Mouse (Mus musculus) kidney, postnatal 0 days (tissue): Measurements from ENCODE around the gene Cldn5. TPM values are rescaled to one million over a fixed set of nuclear protein-coding genes. Genes with fewer than 3 reads are reported as not detected.
A peak's percentile ranks its signal among the peaks of the same experiment; 100 is the strongest.

Experiments used
- ATAC-seq: fragments of 200-750 bp; cut with Nextera tagmentation; replicated peaks from 2 replicates; pipeline ENCODE4 v1.8.0; 2017; ENCODE audit warnings: low read depth, moderate number of reproducible peaks, moderate TSS enrichment, moderate library complexity; ENCODE audit not compliant: low FRiP score
- DNase-seq: peaks from one replicate; pipeline ENCODE4 v3.0.0-alpha.2; 2016; ENCODE audit warnings: low spot score
- H3K27ac ChIP-seq: fragments of 300-500 bp; sonication (generic); 2 replicates; pipeline ENCODE4 v1.5.1; 2014; ENCODE audit warnings: mild to moderate bottlenecking
- H3K27me3 ChIP-seq: fragments of 300-500 bp; sonication (generic); 2 replicates; pipeline ENCODE4 v1.6.1; 2014; ENCODE audit warnings: low read length, mixed read lengths; ENCODE audit not compliant: insufficient read depth
- H3K36me3 ChIP-seq: fragments of 300-500 bp; sonication (generic); 2 replicates; pipeline ENCODE4 v1.6.1; 2014; ENCODE audit warnings: low read length, mixed read lengths; ENCODE audit not compliant: insufficient read depth
- H3K4me1 ChIP-seq: fragments of 300-500 bp; sonication (generic); replicated peaks from 2 replicates; pipeline ENCODE4 v1.6.1; 2014; ENCODE audit warnings: antibody characterized with exemption, low read length, mixed read lengths; ENCODE audit not compliant: insufficient read depth
- H3K4me2 ChIP-seq: fragments of 300-500 bp; sonication (generic); 2 replicates; pipeline ENCODE4 v1.6.1; 2014; ENCODE audit warnings: mild to moderate bottlenecking, low read length, moderate library complexity, mixed read lengths
- H3K4me3 ChIP-seq: fragments of 300-500 bp; sonication (generic); replicated peaks from 2 replicates; pipeline ENCODE4 v1.5.1; 2014; ENCODE audit warnings: low read depth, low read length
- H3K9ac ChIP-seq: fragments of 300-500 bp; sonication (generic); 2 replicates; pipeline ENCODE4 v1.6.1; 2014; ENCODE audit warnings: low read depth, low read length
- H3K9me3 ChIP-seq: fragments of 300-500 bp; sonication (generic); replicated peaks from 2 replicates; pipeline ENCODE4 v1.6.1; 2016; ENCODE audit warnings: low read length, inconsistent platforms, mixed read lengths
- CTCF ChIP-seq: IDR thresholded peaks from 2 replicates; pipeline ENCODE4 v1.5.1; 2016; ENCODE audit warnings: antibody characterized with exemption, low read depth, mild to moderate bottlenecking, moderate library complexity
- WGBS: fragments of 180-500 bp; shearing (Covaris S2); extraction: QIAGEN DNeasy Blood & Tissue Kit; methylation state at CpG from one replicate; pipeline ENCODE4 v1.1.7; 2014; 5-methylcytosine and 5-hydroxymethylcytosine counted together
- polyA plus RNA-seq: library from polyadenylated mRNA; unstranded; fragments of >200 nt; fragmentation: Nextera tagmentation; extraction: Ambion mirVana; gene quantifications from 2 replicates; pipeline ENCODE4 v1.2.1, GENCODE M21; 2015

Cldn5 gene
- polyA plus RNA-seq, 1 experiment from 2014 or later, result 107 TPM

- no peak overlapping the region for H3K4me3 ChIP-seq
- no peak for TF ChIP-seq CTCF
- H3K27me3 ChIP-seq, result no peaks in the 10 kb centered on the region
- ATAC-seq, result no peak
- H3K4me2 ChIP-seq, result no peak overlapping the region
- 63% methylated on average over 20 of the region's 20 CpGs for WGBS
- no peaks in the 10 kb centered on the region for H3K9me3 ChIP-seq
- no peak overlapping the region for H3K27ac ChIP-seq
- no peaks in the 10 kb centered on the region for H3K4me1 ChIP-seq
- no peak for DNase-seq
- H3K36me3 ChIP-seq, result no peaks in the 10 kb centered on the region
- no peak overlapping the region for H3K9ac ChIP-seq
Measured at GRCm38 (mm10) chr16:18746268-18747122, 30.2 kb upstream of the Cldn5 start.

GRCm38 (mm10) chr16:18751101-18751500 lies 25.5 kb upstream of the Cldn5 start:
- no peak for TF ChIP-seq CTCF
- Histone ChIP-seq H3K27ac (no peak overlapping the region), H3K27me3 (no peaks in the 10 kb centered on the region), H3K9ac (no peak overlapping the region), H3K4me1 (no peaks in the 10 kb centered on the region; the same call in 1 of the 2 replicates), H3K4me3 (no peak overlapping the region), H3K36me3 (no peaks in the 10 kb centered on the region), H3K9me3 (no peaks in the 10 kb centered on the region), H3K4me2 (no peak overlapping the region)
- peak; percentile 11 for DNase-seq
- WGBS, result 50% methylated on average over 11 of the region's 11 CpGs
- peak; percentile 87 for ATAC-seq

GRCm38 (mm10) chr16:18751885-18752499 lies 24.7 kb upstream of the Cldn5 start:
- 63% methylated on average over 10 of the region's 10 CpGs for WGBS
- Histone ChIP-seq H3K27ac (no peak overlapping the region), H3K4me2 (no peak overlapping the region), H3K27me3 (no peaks in the 10 kb centered on the region), H3K9me3 (no peaks in the 10 kb centered on the region), H3K4me3 (no peak overlapping the region), H3K9ac (no peak overlapping the region), H3K4me1 (no peaks in the 10 kb centered on the region; the same call in 1 of the 2 replicates), H3K36me3 (no peaks in the 10 kb centered on the region)
- ATAC-seq (0 out of 2 replicates have a peak, but pooled peaks have one; percentile 33), DNase-seq (no peak)
- no peak for TF ChIP-seq CTCF

- Histone ChIP-seq H3K27ac (no peak overlapping the region), H3K4me1 (no peaks in the 10 kb centered on the region), H3K9ac (no peak overlapping the region), H3K9me3 (no peaks in the 10 kb centered on the region), H3K4me2 (no peak overlapping the region), H3K4me3 (no peak overlapping the region), H3K27me3 (no peaks in the 10 kb centered on the region), H3K36me3 (no peaks in the 10 kb centered on the region)
- TF ChIP-seq CTCF, result no peak
- DNase-seq (no peak), ATAC-seq (no peak)
- WGBS, result 93% methylated on average over 4 of the region's 4 CpGs
Measured at GRCm38 (mm10) chr16:18761734-18762133, 14.9 kb upstream of the Cldn5 start.

GRCm38 (mm10) chr16:18762960-18763359 lies 13.7 kb upstream of the Cldn5 start:
- Histone ChIP-seq H3K27ac (no peak overlapping the region), H3K27me3 (no peaks in the 10 kb centered on the region), H3K4me2 (no peak overlapping the region), H3K4me3 (no peak overlapping the region), H3K9me3 (no peaks in the 10 kb centered on the region), H3K9ac (no peak overlapping the region), H3K36me3 (no peaks in the 10 kb centered on the region), H3K4me1 (no peaks in the 10 kb centered on the region)
- WGBS, result 69% methylated on average over 3 of the region's 3 CpGs
- ATAC-seq (no peak), DNase-seq (no peak)
- TF ChIP-seq CTCF, result no peak

- no peak for ATAC-seq
- no peak overlapping the region for H3K27ac ChIP-seq
- no peaks in the 10 kb centered on the region for H3K36me3 ChIP-seq
- TF ChIP-seq CTCF, result no peak
- no peak overlapping the region for H3K4me3 ChIP-seq
- H3K9ac ChIP-seq, result no peak overlapping the region
- no peaks in the 10 kb centered on the region for H3K27me3 ChIP-seq
- H3K4me2 ChIP-seq, result no peak overlapping the region
- 71% methylated on average over 4 of the region's 4 CpGs for WGBS
- no peak for DNase-seq
- no peaks in the 10 kb centered on the region for H3K4me1 ChIP-seq
- H3K9me3 ChIP-seq, result no peaks in the 10 kb centered on the region
Measured at GRCm38 (mm10) chr16:18766390-18766789, 10.3 kb upstream of the Cldn5 start.
